Mouse (Mus musculus): ENCODE measurements around the gene Klf6. TPM values are rescaled to one million over a fixed set of nuclear protein-coding genes. Genes with fewer than 3 reads are reported as not detected.

Gene Klf6
- polyA plus RNA-seq, 1 experiment from 2014 or later = 20.8 TPM

DNA sequence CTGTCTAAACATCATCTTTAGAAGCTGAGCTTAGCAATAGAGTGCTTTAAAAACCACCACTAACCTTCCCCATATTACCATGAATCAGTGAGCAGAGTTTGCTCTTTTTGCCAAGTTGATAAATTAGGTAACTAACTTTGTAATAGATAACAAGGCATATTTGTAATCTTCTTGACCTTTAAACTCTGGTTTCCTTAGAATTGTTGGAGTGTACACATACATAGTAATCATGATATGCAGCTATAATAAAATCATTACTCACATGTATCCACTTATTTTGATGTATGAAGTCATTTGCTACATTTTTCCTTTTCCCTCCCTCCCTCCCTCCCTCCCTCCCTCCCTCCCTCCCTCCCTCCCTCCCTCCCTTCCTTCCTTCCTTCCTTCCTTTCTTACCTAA lies 56.1 kb downstream of the Klf6 start:
- ATAC-seq (ENCODE audit: low read depth) = no peak
- DNase-seq = no peak
- Histone ChIP-seq H3K4me3 (replicated peaks) (no peak overlapping the region), H3K4me2 (no peak overlapping the region), H3K36me3 (no peaks in the 10 kb centered on the region), H3K27me3 (no peaks in the 10 kb centered on the region), H3K4me1 (replicated peaks) (no peaks in the 10 kb centered on the region), H3K9me3 (replicated peaks) (no peaks in the 10 kb centered on the region), H3K9ac (no peak overlapping the region), H3K27ac (no peak overlapping the region)

- ATAC-seq (ENCODE audit: low read depth) = no peak
- no peak overlapping the region for H3K4me2 ChIP-seq
- no peak overlapping the region for H3K4me3 ChIP-seq (replicated peaks)
- no peaks in the 10 kb centered on the region for H3K36me3 ChIP-seq
- H3K27ac ChIP-seq = no peak overlapping the region
- no peak overlapping the region for H3K9ac ChIP-seq
- no peaks in the 10 kb centered on the region for H3K9me3 ChIP-seq (replicated peaks)
- WGBS (ENCODE audit: insufficient replicate concordance) = 54% methylated on average over 4 of the region's 4 CpGs
- no peak for DNase-seq
- H3K4me1 ChIP-seq (replicated peaks) = no peaks in the 10 kb centered on the region
- no peaks in the 10 kb centered on the region for H3K27me3 ChIP-seq
These were observed 58.7 kb downstream of the Klf6 start for GRCm38 (mm10) chr13:5919966-5920365.

Small RNA genes lying within 50 kb of the gene (microRNA-seq; reads per million reads assigned to microRNA genes)
- gene Gm26043 = not detected

All from liver, embryonic 13.5 days (tissue).